Mouse (Mus musculus) neural tube, embryonic 13.5 days (tissue): ENCODE data around the gene Dach2. TPM values are rescaled to one million over a fixed set of nuclear protein-coding genes. Genes with fewer than 3 reads are reported as not detected.

ENCODE experiments used
- ATAC-seq: fragments of 200-750 bp; cut with Nextera tagmentation; 2 replicates; pipeline ENCODE4 v1.8.0; 2017; ENCODE audit warnings: low read depth, mild to moderate bottlenecking, moderate TSS enrichment, moderate library complexity
- H3K27ac ChIP-seq: fragments of 300-500 bp; sonication (generic); replicated peaks from 2 replicates; pipeline ENCODE4 v1.5.1; 2015; ENCODE audit warnings: moderate library complexity, mild to moderate bottlenecking, inconsistent platforms
- H3K27me3 ChIP-seq: fragments of 300-500 bp; sonication (generic); 2 replicates; pipeline ENCODE4 v1.6.1; 2015; ENCODE audit warnings: mild to moderate bottlenecking, inconsistent platforms
- H3K36me3 ChIP-seq: fragments of 300-500 bp; sonication (generic); 2 replicates; pipeline ENCODE4 v1.6.1; 2015; ENCODE audit warnings: mild to moderate bottlenecking, inconsistent platforms
- H3K4me1 ChIP-seq: fragments of 300-500 bp; sonication (generic); replicated peaks from 2 replicates; pipeline ENCODE4 v1.6.1; 2015; ENCODE audit warnings: inconsistent platforms
- H3K4me2 ChIP-seq: fragments of 300-500 bp; sonication (generic); 2 replicates; pipeline ENCODE4 v1.6.1; 2015; ENCODE audit warnings: inconsistent platforms, mild to moderate bottlenecking, moderate library complexity
- H3K4me3 ChIP-seq: fragments of 300-500 bp; sonication (generic); 2 replicates; pipeline ENCODE4 v1.5.1; 2015; ENCODE audit warnings: mild to moderate bottlenecking, inconsistent platforms
- H3K9ac ChIP-seq: fragments of 300-500 bp; sonication (generic); 2 replicates; pipeline ENCODE4 v1.6.1; 2015; ENCODE audit warnings: moderate library complexity, mild to moderate bottlenecking, inconsistent platforms
- H3K9me3 ChIP-seq: fragments of 300-500 bp; sonication (generic); 2 replicates; pipeline ENCODE4 v1.6.1; 2016; ENCODE audit warnings: inconsistent platforms
- WGBS: fragments of 180-500 bp; shearing (Covaris S2); methylation state at CpG from one replicate; pipeline ENCODE4 v1.1.7; 2015; 5-methylcytosine and 5-hydroxymethylcytosine counted together
- polyA plus RNA-seq: library from polyadenylated mRNA; unstranded; fragments of >200 nt; fragmentation: Nextera tagmentation; extraction: Ambion mirVana; gene quantifications from 2 replicates; pipeline ENCODE4 v1.2.1, GENCODE M21; 2015

Dach2 gene
- polyA plus RNA-seq, 1 experiment from 2014 or later: 6.6 TPM

- Histone ChIP-seq H3K27me3 (no peaks in the 10 kb centered on the region), H3K36me3 (no peaks in the 10 kb centered on the region), H3K9me3 (no peaks in the 10 kb centered on the region), H3K4me2 (no peak overlapping the region), H3K9ac (no peak overlapping the region), H3K27ac (no peak overlapping the region), H3K4me3 (no peak overlapping the region), H3K4me1 (no peaks in the 10 kb centered on the region)
- no peak for ATAC-seq
- WGBS: 52% methylated on average over 2 of the region's 2 CpGs
These were observed 389.9 kb downstream of the Dach2 start for GRCm38 (mm10) chrX:113687163-113687562.

- no peak overlapping the region for H3K4me3 ChIP-seq
- no peak overlapping the region for H3K9ac ChIP-seq
- no peaks in the 10 kb centered on the region for H3K27me3 ChIP-seq
- no peak for ATAC-seq
- no peak overlapping the region for H3K27ac ChIP-seq
- H3K36me3 ChIP-seq: no peaks in the 10 kb centered on the region
- H3K4me2 ChIP-seq: no peak overlapping the region
- whole genome bisulfite sequencing: 90% methylated on average over 2 of the region's 2 CpGs
- no peaks in the 10 kb centered on the region for H3K4me1 ChIP-seq
- no peaks in the 10 kb centered on the region for H3K9me3 ChIP-seq
These were observed 415.1 kb downstream of the Dach2 start for GRCm38 (mm10) chrX:113712363-113712762.

DNA sequence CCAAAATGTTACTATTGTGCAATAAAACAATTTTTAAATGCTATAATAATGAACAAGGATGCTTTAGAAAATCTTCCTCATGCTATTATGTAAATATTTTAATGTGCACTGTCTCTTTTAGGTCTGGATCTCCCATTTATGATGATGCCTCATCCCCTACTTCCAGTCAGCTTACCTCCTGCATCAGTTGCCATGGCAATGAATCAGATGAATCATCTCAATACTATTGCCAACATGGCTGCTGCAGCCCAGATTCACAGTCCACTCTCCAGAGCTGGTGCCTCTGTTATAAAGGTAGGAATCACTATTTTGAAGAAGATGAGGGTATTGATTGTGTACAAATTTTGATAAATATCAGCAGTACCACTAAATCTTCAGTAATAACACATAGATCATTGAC, 426.8 kb downstream of the Dach2 start:
- H3K36me3 ChIP-seq: no peaks in the 10 kb centered on the region
- no peaks in the 10 kb centered on the region for H3K4me1 ChIP-seq
- H3K9ac ChIP-seq: no peak overlapping the region
- no peaks in the 10 kb centered on the region for H3K9me3 ChIP-seq
- H3K27ac ChIP-seq: no peak overlapping the region
- H3K4me3 ChIP-seq: no peak overlapping the region
- no peak for ATAC-seq
- no peak overlapping the region for H3K4me2 ChIP-seq
- H3K27me3 ChIP-seq: no peaks in the 10 kb centered on the region

- Histone ChIP-seq H3K4me3 (no peak overlapping the region), H3K4me2 (no peak overlapping the region), H3K9ac (no peak overlapping the region), H3K4me1 (no peaks in the 10 kb centered on the region), H3K27ac (no peak overlapping the region), H3K9me3 (no peaks in the 10 kb centered on the region), H3K36me3 (no peaks in the 10 kb centered on the region), H3K27me3 (no peaks in the 10 kb centered on the region)
- no peak for ATAC-seq
These were observed 449.8 kb downstream of the Dach2 start for GRCm38 (mm10) chrX:113747122-113747521.

GRCm38 (mm10) chrX:113792264-113792663, 495.0 kb downstream of the Dach2 start:
- Histone ChIP-seq H3K4me1 (no peaks in the 10 kb centered on the region), H3K27ac (no peak overlapping the region), H3K4me3 (no peak overlapping the region), H3K4me2 (no peak overlapping the region), H3K9ac (no peak overlapping the region), H3K9me3 (no peaks in the 10 kb centered on the region), H3K36me3 (no peaks in the 10 kb centered on the region), H3K27me3 (no peaks in the 10 kb centered on the region)
- 35% methylated on average over 1 of the region's 1 CpGs for WGBS
- ATAC-seq: no peak

- no peak overlapping the region for H3K9ac ChIP-seq
- no peaks in the 10 kb centered on the region for H3K36me3 ChIP-seq
- no peak; the same call in 1 of the 2 replicates for ATAC-seq
- H3K4me3 ChIP-seq: no peak overlapping the region
- H3K4me2 ChIP-seq: no peak overlapping the region
- H3K27ac ChIP-seq: no peak overlapping the region
- H3K9me3 ChIP-seq: no peaks in the 10 kb centered on the region
- H3K27me3 ChIP-seq: no peaks in the 10 kb centered on the region
- no peaks in the 10 kb centered on the region for H3K4me1 ChIP-seq
These were observed 513.1 kb downstream of the Dach2 start for GRCm38 (mm10) chrX:113810369-113810768.

GRCm38 (mm10) chrX:113826810-113827209, 529.5 kb downstream of the Dach2 start:
- Histone ChIP-seq H3K4me1 (no peaks in the 10 kb centered on the region), H3K36me3 (no peaks in the 10 kb centered on the region), H3K4me2 (no peak overlapping the region), H3K9ac (no peak overlapping the region), H3K9me3 (no peaks in the 10 kb centered on the region), H3K27me3 (no peaks in the 10 kb centered on the region), H3K4me3 (no peak overlapping the region), H3K27ac (no peak overlapping the region)
- 61% methylated on average over 1 of the region's 1 CpGs for WGBS
- ATAC-seq: no peak

DNA sequence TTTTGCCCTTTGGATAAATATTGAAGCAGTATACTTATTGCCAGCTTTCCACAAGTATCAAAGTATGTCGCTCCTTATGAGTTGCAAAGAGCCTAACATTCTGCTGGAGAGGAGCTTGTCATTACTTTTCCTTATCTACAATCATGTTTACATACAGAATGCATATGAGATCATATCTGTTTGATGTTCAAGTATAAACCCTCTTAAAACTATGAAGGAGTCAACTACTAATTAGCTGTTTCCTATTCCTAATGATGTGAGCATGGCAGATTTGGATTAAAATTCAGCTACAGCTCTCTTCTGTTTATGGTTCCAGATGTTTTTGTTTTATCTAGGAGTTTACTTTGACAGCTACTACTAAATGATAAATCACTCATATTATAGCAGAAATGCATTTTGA, 535.8 kb downstream of the Dach2 start:
- no peak overlapping the region for H3K4me3 ChIP-seq

GRCm38 (mm10) chrX:113867835-113868495, 570.7 kb downstream of the Dach2 start:
- no peak overlapping the region for H3K27ac ChIP-seq
- H3K4me3 ChIP-seq: no peak overlapping the region
- no peaks in the 10 kb centered on the region for H3K4me1 ChIP-seq
- ATAC-seq: no peak
- 70% methylated on average over 2 of the region's 2 CpGs for WGBS
- H3K9ac ChIP-seq: no peak overlapping the region
- H3K9me3 ChIP-seq: no peaks in the 10 kb centered on the region
- no peaks in the 10 kb centered on the region for H3K36me3 ChIP-seq
- H3K27me3 ChIP-seq: no peaks in the 10 kb centered on the region
- no peak overlapping the region for H3K4me2 ChIP-seq

More for the DNA sequence above, 535.8 kb downstream of the Dach2 start:
- Histone ChIP-seq H3K9ac (no peak overlapping the region), H3K9me3 (no peaks in the 10 kb centered on the region), H3K36me3 (no peaks in the 10 kb centered on the region), H3K27ac (no peak overlapping the region), H3K4me2 (no peak overlapping the region), H3K4me1 (no peaks in the 10 kb centered on the region), H3K27me3 (no peaks in the 10 kb centered on the region)
- 92% methylated on average over 1 of the region's 1 CpGs for WGBS
- no peak for ATAC-seq

Other genes starting within 250 kb of the Dach2 start
- gene Chm, start 112.0 kb upstream of the Dach2 start, polyA plus RNA-seq: 13.3 and 14.3 TPM in 2 replicates